Mouse (Mus musculus): Measurements from ENCODE around the gene Ttll5.

Gene Ttll5

GRCm38 (mm10) chr12:85824438-85825264 is at the start of gene Ttll5, which contains the start of gene Erg28:
Ttll5 (plus strand) TSS chr12:85824659.
Erg28 (minus strand) TSS chr12:85824550.
- DNase-seq = peak; percentile 89 to 94

- DNase-seq = no peak
Measured at GRCm38 (mm10) chr12:85778962-85779361, 45.5 kb upstream of the Ttll5 start.

DNA sequence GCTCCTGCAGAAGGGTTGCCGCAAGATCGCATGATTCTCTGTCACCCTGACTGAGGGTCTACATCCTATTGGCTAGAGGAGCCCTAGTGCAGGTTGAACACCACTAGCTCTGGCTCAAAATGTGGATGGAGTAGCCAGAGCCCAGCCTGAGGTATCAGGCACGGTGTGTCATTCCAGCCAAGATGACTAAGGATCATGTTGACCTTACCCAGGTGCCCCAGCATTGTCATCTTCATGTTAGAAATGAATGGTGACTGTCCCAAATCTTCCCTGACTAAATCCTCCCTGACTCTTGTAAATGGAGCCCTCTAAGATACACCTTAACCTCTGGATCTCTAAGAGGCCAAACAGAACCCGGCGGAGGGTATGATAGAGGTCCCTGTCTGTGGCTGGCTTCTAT is 44.8 kb upstream of the Ttll5 start:
- no peak for DNase-seq

DNA sequence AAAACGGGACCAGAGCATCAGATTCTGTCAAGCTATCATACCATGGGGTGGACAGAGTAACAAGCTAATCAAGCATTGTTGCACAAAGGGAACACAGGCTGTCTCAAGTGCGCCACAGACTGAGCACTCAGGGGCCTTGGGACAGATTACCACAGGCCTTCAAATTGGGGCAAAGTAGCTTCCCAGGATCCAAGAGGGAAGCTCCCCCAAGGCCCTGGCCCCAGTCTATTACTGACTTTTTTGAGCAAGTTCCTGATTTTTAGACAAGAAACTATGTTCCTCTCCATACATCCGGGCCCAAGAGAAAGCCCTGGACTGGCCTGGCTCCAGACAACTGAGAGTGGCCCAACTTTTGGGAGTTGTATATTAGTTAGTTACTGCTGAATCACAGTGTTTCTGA is 42.9 kb upstream of the Ttll5 start:
- no peak for DNase-seq

- DNase-seq = no peak
Measured at GRCm38 (mm10) chr12:85784916-85785815, 39.3 kb upstream of the Ttll5 start.

DNA sequence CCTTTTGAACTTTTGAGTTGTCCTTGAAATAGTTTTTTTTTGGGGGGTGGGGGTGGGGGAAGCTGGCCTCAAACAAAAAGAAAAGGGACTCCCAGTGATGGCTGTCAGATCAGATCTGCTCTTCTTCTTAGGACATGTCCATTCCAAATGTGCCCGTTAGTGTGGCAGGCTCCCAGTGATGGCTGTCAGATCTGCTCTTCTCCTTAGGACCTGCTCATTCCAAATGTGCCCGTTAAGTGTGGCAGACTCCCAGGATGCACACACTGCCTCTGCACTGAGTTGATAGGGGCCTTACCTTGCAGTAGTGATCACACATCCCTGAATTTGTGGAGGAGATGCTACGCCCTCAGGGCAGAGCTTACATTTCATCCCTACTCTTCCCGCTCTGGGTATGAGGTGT is 32.3 kb upstream of the Ttll5 start:
- DNase-seq = no peak

- DNase-seq = no peak
Measured at GRCm38 (mm10) chr12:85792821-85793346, 31.6 kb upstream of the Ttll5 start.

DNA sequence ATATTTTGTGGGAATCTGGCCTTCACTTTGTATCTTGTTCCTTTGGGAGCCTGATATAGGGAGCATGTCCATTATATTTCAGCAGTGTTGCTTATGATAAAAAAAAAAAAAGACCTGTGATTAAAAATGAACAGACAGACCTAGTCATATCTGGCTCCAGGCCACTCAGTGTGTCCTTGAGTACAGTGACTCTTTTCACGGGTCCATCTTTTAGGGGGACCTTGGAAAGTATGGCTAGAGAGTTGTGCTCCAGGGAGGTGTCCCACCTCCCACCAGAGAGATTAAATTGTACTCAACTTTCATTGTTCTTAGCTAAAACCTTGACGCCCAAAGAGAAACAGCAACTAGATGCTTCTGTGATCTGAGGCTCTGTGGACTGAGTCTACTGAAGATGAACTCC is 30.4 kb upstream of the Ttll5 start:
- DNase-seq = no peak

DNA sequence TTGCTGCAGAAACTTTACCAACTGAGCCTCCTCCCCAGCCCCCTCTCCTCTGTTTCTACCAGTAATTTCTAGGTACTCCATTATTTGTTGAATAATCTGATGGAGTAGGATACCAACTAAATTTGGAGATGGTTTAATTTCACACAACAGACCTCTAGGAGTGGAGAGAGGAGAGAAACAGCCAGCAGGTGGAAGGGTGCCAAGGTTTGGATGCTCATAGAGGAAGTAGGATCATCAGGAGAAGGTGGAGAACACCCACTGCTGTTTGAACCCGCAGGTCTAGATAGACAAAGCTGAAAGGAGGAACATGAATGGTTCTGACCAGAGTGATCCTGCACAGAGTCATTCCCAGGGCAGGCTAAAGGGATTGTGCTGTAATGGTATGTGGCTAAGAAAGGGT is 28.9 kb upstream of the Ttll5 start:
- DNase-seq = no peak

GRCm38 (mm10) chr12:85800031-85800430 is 24.4 kb upstream of the Ttll5 start:
- no peak for DNase-seq

DNA sequence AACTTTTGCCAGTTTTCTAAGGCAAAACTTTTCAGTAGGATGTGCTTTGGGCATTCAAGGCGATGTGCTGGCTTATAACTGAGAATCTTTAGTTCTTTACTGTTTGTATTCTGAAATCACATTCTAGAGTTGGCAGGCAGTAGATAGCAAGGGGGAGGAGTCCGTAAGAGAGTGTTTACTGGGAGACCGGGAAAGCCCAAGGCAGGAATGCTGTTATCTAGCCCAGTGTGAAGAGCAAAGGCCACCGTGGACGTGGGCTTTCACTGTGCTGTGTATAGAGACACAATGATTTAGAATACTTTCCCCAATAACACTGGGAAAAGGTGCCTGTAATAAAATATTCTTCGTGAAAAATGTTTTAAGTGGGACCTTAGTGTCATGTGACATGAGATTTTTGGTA is 14.7 kb upstream of the Ttll5 start:
- no peak for DNase-seq

- no peak for DNase-seq
Measured at GRCm38 (mm10) chr12:85810959-85811358, 13.5 kb upstream of the Ttll5 start.

- DNase-seq = no peak
Measured at GRCm38 (mm10) chr12:85811676-85812075, 12.8 kb upstream of the Ttll5 start.

DNA sequence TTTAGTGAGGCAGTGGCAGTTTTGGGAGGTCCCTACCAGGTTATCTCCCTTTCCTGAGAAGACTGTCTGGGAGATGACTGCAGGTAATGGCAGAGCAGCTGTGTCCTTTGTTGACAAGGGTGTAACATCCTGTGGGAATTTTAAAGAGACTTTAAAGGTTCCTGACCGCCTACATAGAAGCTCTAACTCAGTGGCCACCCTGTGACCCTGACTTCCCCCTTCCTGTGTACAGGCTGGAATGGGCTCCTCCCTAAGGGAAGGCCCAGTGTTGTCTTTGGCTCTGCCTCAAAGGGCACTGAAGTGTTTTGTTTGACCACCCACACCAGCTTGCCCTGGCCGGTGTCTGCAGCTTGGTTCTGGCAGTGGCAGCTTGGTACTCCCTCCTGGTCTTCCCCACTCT is 10.9 kb upstream of the Ttll5 start:
- no peak for DNase-seq

GRCm38 (mm10) chr12:85822051-85822450 is 2.4 kb upstream of the Ttll5 start:
- no peak for DNase-seq

GRCm38 (mm10) chr12:85825361-85825760 is 902 bp downstream of the Ttll5 start:
- no peak for DNase-seq

- no peak for DNase-seq
Measured at GRCm38 (mm10) chr12:85825822-85826221, 1.4 kb downstream of the Ttll5 start.

- no peak for DNase-seq
Measured at GRCm38 (mm10) chr12:85828856-85829255, 4.4 kb downstream of the Ttll5 start.

DNA sequence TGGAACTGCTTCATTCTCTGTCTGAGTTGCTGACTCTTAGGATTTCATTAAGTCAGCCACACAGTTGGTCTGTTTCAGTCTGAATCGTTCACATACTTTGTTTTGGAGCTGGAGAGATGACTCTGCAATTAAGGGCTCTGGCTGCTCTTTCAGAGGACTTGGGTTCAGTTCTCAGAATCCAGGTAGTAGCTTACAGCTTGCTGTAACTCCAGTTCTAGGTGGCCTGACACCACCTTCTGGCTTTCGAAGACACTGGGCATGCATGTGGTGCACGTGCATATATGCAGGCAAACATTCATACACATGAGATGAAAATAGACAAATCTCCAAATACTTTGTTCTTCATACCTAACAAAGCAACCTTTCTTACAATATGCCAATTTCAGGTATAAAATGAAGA is 5.4 kb downstream of the Ttll5 start:
- DNase-seq = no peak

DNA sequence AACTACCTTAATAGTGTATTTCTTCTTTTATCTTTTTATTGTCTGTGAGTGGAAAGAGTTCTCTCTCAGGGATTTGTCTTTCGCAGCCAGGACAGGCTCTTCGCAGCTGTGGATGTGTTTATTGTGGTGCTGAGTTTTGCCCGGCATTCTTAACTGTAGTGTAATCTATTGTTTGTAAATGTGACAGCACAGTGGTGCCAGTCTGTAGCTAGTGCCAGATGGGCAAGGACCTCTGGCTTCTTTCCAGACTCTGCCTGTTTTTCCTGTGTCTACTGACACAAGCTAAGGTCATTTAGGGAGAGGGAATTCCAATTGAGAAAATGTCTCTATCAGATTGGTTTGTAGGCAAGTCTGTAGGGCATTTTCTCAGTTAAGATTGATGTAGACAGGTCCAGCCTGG is 6.2 kb downstream of the Ttll5 start:
- no peak for DNase-seq

DNA sequence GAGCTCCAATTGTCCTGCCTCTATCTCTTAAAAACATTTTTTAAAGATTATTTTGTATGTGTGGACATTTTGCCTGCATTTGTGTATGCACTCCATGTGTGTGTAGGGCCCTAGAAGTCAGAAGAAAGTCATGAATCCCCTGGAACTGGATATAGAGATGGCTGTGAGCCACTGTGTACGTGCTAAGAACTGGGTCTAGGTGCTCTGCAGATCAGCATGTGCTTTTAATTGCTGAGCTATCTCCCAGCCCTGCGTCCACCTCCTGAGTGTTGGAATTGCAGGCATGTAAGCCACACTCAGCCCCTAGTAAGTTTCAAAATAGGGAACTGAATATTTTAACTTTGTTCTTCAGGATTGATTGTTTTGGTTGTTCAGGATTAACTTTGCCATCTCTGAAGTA is 10.1 kb downstream of the Ttll5 start:
- DNase-seq = no peak

GRCm38 (mm10) chr12:85837765-85838164 is 13.3 kb downstream of the Ttll5 start:
- DNase-seq = no peak

- DNase-seq = peak; percentile 16 to 39
Measured at GRCm38 (mm10) chr12:85839371-85840000, 15.0 kb downstream of the Ttll5 start.
